Mouse (Mus musculus) layer of hippocampus, adult 9-11 months (tissue): ENCODE measurements around the gene Zfp973.
"Not testable (repeated sequence)": the region's sequence is repeated elsewhere in the genome, so short reads cannot be mapped to it uniquely, and the experiment has no call there.

Experiments
- DNase-seq: peaks from one replicate; pipeline ENCODE4 v3.0.0; 2022

The Zfp973 gene

DNA sequence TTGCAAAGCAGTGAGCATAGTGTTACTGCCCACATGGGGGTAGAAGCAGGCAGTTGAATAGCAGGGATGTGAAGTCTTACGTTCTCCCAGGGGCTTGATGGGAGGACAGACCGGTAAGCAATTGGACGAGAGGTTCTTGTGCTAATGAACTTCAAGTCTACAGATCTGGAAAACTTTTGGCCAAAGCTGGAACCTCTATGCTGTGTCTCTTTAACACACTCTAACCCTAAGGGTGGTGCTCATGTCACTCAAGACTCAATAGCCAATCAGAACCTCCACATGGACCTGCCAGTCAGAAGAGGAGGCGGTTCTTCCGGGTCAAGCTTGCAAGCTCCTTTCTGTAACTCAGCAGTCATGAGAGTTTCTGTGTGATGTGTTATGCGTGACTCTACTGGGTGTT lies at the start of gene Zfp973:
Gene Zfp973, plus strand, starts transcription at position 301 of the 400 bp plus-strand sequence.
- DNase-seq = not testable (repeated sequence)

- not testable (repeated sequence) for DNase-seq
Measured at GRCm38 (mm10) chr2:176636244-176636643, 34.1 kb upstream of the Zfp973 start, which contains the start of gene Gm14308. Gene Gm14308 (minus strand): TSS chr2:176636344.

DNA sequence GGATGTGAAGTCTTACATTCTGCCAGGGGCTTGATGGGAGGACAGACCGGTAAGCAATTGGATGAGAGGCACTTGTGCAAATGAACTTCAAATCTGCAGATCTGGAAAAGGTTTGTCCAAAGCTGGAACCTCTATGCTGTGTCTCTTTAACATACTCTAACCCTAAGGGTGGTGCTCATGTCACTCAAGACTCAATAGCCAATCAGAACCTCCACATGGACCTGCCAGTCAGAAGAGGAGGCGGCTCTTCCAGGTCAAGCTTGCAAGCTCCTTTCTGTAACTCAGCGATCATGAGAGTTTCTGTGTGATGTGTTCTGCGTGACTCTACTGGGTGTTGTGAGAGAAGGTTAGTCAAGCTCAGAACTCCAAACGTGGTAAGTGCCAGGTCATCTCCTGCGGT lies 37.7 kb downstream of the Zfp973 start, which contains the start of gene Gm14305:
Gene Gm14305, plus strand, starts transcription at position 278 of the 400 bp plus-strand sequence.
- DNase-seq = peak; percentile 50
